Mouse (Mus musculus) lung, postnatal 0 days (tissue): ENCODE results near the gene Pklr. TPM values are rescaled to one million over a fixed set of nuclear protein-coding genes. Genes with fewer than 3 reads are reported as not detected.

Source experiments
- ATAC-seq: fragments of 200-750 bp; cut with Nextera tagmentation; 2 replicates; pipeline ENCODE4 v1.8.0; 2017; ENCODE audit warnings: moderate library complexity
- DNase-seq: peaks from one replicate; pipeline ENCODE4 v3.0.0-alpha.2; 2016; ENCODE audit warnings: low spot score
- H3K27ac ChIP-seq: fragments of 300-500 bp; sonication (generic); 2 replicates; pipeline ENCODE4 v1.5.1; 2014; ENCODE audit warnings: antibody characterized with exemption, mild to moderate bottlenecking, low read length, mixed read lengths
- H3K27me3 ChIP-seq: fragments of 300-500 bp; sonication (generic); replicated peaks from 2 replicates; pipeline ENCODE4 v1.6.1; 2014; ENCODE audit warnings: low read length, mixed read lengths; ENCODE audit not compliant: insufficient read depth
- H3K36me3 ChIP-seq: fragments of 300-500 bp; sonication (generic); 2 replicates; pipeline ENCODE4 v1.6.1; 2014; ENCODE audit warnings: low read length, mixed read lengths; ENCODE audit not compliant: insufficient read depth
- H3K4me1 ChIP-seq: fragments of 300-500 bp; sonication (generic); 2 replicates; pipeline ENCODE4 v1.6.1; 2014; ENCODE audit warnings: antibody characterized with exemption, low read depth, low read length, mixed read lengths; ENCODE audit not compliant: insufficient read depth
- H3K4me2 ChIP-seq: fragments of 300-500 bp; sonication (generic); replicated peaks from 2 replicates; pipeline ENCODE4 v1.6.1; 2014; ENCODE audit warnings: low read depth, mild to moderate bottlenecking, low read length, moderate library complexity, mixed read lengths
- H3K4me3 ChIP-seq: fragments of 300-500 bp; sonication (generic); 2 replicates; pipeline ENCODE4 v1.5.1; 2014; ENCODE audit warnings: low read depth, low read length
- H3K9ac ChIP-seq: fragments of 300-500 bp; sonication (generic); replicated peaks from 2 replicates; pipeline ENCODE4 v1.6.1; 2014; ENCODE audit warnings: low read depth, mild to moderate bottlenecking
- H3K9me3 ChIP-seq: fragments of 300-500 bp; sonication (generic); 2 replicates; pipeline ENCODE4 v1.6.1; 2016; ENCODE audit warnings: low read length, mixed read lengths
- CTCF ChIP-seq: IDR thresholded peaks from 2 replicates; pipeline ENCODE4 v1.5.1; 2016; ENCODE audit warnings: antibody characterized with exemption, mild to moderate bottlenecking
- EP300 ChIP-seq: IDR thresholded peaks from 2 replicates; pipeline ENCODE4 v1.6.1; 2016; ENCODE audit warnings: antibody characterized with exemption, mild to moderate bottlenecking, control low read depth
- WGBS: fragments of 180-500 bp; shearing (Covaris S2); extraction: QIAGEN DNeasy Blood & Tissue Kit; methylation state at CpG from one replicate; pipeline ENCODE4 v1.1.7; 2014; 5-methylcytosine and 5-hydroxymethylcytosine counted together
- polyA plus RNA-seq: library from polyadenylated mRNA; unstranded; fragments of >200 nt; fragmentation: Nextera tagmentation; extraction: Ambion mirVana; gene quantifications from 2 replicates; pipeline ENCODE4 v1.2.1, GENCODE M21; 2015

Pklr gene
- polyA plus RNA-seq, 1 experiment from 2014 or later: 0.14 TPM

DNA sequence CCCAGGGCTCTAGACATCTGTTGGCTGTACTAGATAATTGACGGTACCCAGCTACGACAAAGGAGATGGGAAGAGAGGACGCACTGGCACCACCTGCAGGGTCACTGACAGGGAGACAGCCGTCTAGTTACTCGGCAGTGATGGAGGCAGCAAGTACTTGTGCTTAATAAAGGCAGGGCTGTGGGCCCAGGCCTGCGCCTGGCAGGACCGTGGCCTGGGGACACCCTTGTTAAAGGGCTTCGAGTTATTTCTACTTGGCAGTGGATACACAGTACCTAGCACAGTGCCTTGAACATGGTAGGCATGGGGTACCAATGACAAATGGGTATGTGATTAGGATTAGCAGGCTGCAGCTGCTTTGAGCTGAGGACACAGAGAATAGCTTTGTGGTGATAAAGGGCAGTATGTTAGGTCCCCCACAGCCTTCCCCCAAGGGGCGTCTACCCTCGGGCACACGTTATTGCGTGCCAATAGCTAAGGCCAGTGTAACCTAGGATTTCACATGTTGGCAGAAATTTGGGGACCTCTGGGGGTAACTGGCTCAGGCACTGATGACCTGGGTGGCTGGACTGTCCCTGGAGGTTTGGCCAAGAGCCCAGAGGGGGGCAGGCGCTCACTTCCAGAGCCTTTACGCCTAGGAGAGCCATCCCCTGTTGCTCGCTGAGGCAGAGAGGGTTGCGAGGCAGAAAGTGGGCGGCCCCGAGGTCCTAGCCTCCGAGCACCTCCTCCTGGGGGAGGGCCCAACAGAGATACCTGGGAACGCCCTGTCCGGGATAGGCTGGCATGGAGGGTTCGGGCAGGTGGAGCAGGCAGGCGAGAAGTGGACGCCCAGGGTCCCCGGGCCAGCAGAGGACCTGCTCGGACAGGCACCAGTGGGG lies 11.4 kb downstream of the Pklr start:
- H3K27ac ChIP-seq: no peak overlapping the region
- H3K27me3 ChIP-seq: 0 out of 2 replicates have a peak, but pooled peaks cover 4% of the 10 kb centered on the region
- 25% methylated on average over 26 of the region's 26 CpGs for WGBS
- H3K9ac ChIP-seq: no peak overlapping the region
- no peaks in the 10 kb centered on the region for H3K36me3 ChIP-seq
- H3K4me1 ChIP-seq: no peaks in the 10 kb centered on the region
- peak; percentile 55 for DNase-seq
- H3K9me3 ChIP-seq: no peaks in the 10 kb centered on the region
- peak overlapping the region; percentile 17; the same call in 1 of the 2 replicates for H3K4me3 ChIP-seq
- TF ChIP-seq EP300 (no peak), CTCF (no peak)
- peak overlapping the region; percentile 49 for H3K4me2 ChIP-seq
- peak; percentile 84 for ATAC-seq

DNA sequence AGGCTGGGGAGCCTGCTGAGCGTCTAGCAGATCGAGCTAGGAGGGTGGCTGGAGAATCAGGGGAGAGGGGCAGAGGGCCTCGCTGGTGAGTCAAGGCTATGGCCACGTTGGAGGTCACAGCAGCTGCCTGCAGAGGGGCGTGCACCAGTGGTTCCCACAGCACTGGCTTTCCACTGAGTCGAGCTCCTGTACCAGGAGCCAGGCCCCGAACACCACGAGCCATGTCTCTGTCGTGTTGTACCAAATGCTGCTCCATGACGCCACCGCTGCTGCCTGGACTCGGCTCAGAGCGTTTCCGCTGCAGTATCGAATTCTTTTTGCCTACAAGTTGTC lies 12.0 kb downstream of the Pklr start:
- TF ChIP-seq CTCF (no peak), EP300 (no peak)
- no peaks in the 10 kb centered on the region for H3K4me1 ChIP-seq
- H3K4me3 ChIP-seq: peak overlapping the region; percentile 17; the same call in 1 of the 2 replicates
- H3K27me3 ChIP-seq: 0 out of 2 replicates have a peak, but pooled peaks cover 4% of the 10 kb centered on the region
- WGBS: 10% methylated on average over 15 of the region's 15 CpGs
- H3K9me3 ChIP-seq: no peaks in the 10 kb centered on the region
- ATAC-seq (peak; percentile 40), DNase-seq (no peak)
- no peak overlapping the region for H3K27ac ChIP-seq
- peak overlapping the region; percentile 49 for H3K4me2 ChIP-seq
- H3K9ac ChIP-seq: no peak overlapping the region
- H3K36me3 ChIP-seq: no peaks in the 10 kb centered on the region

DNA sequence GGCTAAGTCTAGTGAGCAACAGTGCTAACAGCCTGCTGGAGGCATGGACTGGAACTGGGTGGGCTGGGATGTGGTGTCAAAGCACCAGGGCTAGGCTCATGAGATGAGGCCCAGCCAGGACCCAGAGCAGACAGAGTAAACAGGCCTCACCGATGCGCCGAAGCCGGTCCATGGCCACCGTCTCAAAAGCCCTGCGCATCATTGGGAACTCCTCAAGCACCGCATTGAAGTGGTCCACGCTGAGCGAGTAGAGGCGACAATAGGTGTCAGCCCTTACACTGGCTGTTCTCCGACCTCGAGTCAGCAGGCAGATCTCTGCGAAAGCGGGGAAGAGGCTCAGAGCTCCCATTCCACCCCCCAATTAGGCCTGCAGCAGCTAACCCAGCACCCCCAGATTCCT lies 12.6 kb downstream of the Pklr start:
- H3K36me3 ChIP-seq: no peaks in the 10 kb centered on the region
- 0 out of 2 replicates have a peak, but pooled peaks cover 4% of the 10 kb centered on the region for H3K27me3 ChIP-seq
- DNase-seq: no peak
- H3K4me1 ChIP-seq: no peaks in the 10 kb centered on the region
- ATAC-seq: no peak
- 66% methylated on average over 14 of the region's 14 CpGs for WGBS
- no peaks in the 10 kb centered on the region for H3K9me3 ChIP-seq
- no peak overlapping the region for H3K4me3 ChIP-seq
- no peak overlapping the region for H3K27ac ChIP-seq
- no peak overlapping the region for H3K4me2 ChIP-seq
- TF ChIP-seq EP300: no peak
- no peak for TF ChIP-seq CTCF
- no peak overlapping the region for H3K9ac ChIP-seq

DNA sequence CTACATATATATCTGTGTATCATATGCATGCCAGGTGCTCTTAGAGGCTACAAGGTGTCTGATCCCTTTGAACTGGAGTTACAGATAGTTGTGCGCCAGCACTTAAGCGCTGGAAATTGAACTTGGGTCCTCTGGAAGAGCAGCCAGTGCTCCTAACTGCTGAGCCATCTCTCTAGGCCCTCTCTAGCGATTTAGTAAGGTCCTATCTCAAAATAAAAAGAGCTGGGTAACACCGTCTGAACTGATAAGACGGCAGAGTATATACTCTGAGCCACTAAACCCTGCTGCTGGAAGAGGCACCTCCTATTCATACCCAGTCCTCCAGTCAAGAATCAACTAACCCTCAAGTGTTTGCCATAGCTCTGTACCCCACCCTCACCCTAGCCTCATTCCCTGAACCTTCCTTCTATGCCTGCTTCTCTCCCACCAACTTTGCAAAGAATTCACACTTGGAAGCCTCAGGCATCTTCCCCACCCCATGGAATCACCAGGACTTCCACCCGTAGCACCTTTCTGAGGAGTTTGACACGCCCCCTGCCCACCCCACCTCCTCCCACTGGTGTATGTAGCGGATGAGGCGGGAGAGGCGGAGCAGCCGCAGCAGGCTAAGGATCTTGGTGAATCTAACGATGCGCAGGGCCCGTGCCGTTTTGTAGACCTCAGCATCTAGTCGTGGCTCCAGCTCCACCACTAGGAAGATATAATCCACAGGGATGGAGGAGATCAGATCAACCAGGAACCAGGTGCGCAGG lies 16.3 kb downstream of the Pklr start:
- Histone ChIP-seq H3K4me2 (no peak overlapping the region), H3K27me3 (0 out of 2 replicates have a peak, but pooled peaks cover 4% of the 10 kb centered on the region), H3K9ac (no peak overlapping the region), H3K9me3 (no peaks in the 10 kb centered on the region), H3K27ac (no peak overlapping the region), H3K36me3 (no peaks in the 10 kb centered on the region), H3K4me3 (no peak overlapping the region), H3K4me1 (no peaks in the 10 kb centered on the region)
- TF ChIP-seq CTCF: no peak
- TF ChIP-seq EP300: no peak
- ATAC-seq: peak; percentile 48; the same call in 1 of the 2 replicates
- DNase-seq: peak; percentile 25
- 44% methylated on average over 17 of the region's 17 CpGs for WGBS

DNA sequence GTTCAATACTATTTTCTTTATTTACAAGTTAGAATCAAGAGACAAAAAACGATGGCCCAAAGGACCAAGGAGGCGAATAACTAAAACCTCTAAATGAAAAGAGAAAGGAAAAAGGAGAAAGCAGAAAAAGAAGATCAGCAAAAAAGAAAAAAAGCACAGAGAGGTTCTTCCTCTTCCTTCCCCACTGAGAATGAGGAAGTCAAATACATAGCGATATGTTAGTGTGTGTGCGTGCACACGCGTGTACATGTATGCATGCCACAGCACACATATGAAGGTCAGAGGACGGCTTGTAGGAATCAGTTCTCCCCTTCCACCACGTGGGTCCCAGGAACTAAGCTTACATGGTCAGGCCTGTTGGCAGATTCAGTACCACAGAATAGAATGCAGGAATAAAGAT lies 21.0 kb downstream of the Pklr start:
- Histone ChIP-seq H3K27ac (no peak overlapping the region), H3K9ac (no peak overlapping the region), H3K4me2 (no peak overlapping the region), H3K9me3 (no peaks in the 10 kb centered on the region), H3K27me3 (peaks cover 11% of the 10 kb centered on the region; the same call in 1 of the 2 replicates), H3K4me3 (no peak overlapping the region), H3K36me3 (no peaks in the 10 kb centered on the region), H3K4me1 (peaks cover 6% of the 10 kb centered on the region)
- ATAC-seq (no peak), DNase-seq (no peak)
- WGBS: 81% methylated on average over 8 of the region's 8 CpGs
- TF ChIP-seq CTCF (no peak), EP300 (no peak)

DNA sequence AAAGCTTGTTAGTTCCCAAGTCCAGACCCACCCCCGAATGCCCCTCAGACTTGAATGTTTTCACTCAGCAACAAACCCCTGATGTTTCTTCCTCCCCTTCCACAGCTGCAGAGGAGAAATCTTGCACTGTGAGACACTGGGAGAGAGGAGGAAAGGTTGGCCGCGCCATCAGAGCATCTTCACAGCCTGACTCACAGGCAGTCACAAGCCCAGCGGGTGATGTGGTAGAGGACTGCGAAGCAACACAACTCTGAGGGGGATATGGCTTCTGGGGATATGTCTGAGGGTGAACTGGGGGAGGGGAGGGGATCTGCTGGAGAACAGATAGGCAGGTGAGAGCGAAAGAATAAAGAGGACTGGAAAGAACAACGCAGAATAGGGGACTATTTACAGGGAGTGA lies 22.7 kb downstream of the Pklr start:
- Histone ChIP-seq H3K4me3 (no peak overlapping the region), H3K9ac (no peak overlapping the region), H3K27me3 (peaks cover 11% of the 10 kb centered on the region; the same call in 1 of the 2 replicates), H3K36me3 (no peaks in the 10 kb centered on the region), H3K27ac (no peak overlapping the region), H3K4me1 (peaks cover 6% of the 10 kb centered on the region), H3K4me2 (no peak overlapping the region), H3K9me3 (no peaks in the 10 kb centered on the region)
- WGBS: 17% methylated on average over 7 of the region's 7 CpGs
- no peak for TF ChIP-seq CTCF
- TF ChIP-seq EP300: no peak
- ATAC-seq: no peak
- no peak for DNase-seq
